Mouse (Mus musculus) ovary, adult 18-20 months (tissue): ENCODE data around the gene Gm48552.

Experiments used
- DNase-seq: peaks from one replicate; pipeline ENCODE4 v3.0.0; 2022; ENCODE audit warnings: low spot score, mixed read lengths

The Gm48552 gene

DNA sequence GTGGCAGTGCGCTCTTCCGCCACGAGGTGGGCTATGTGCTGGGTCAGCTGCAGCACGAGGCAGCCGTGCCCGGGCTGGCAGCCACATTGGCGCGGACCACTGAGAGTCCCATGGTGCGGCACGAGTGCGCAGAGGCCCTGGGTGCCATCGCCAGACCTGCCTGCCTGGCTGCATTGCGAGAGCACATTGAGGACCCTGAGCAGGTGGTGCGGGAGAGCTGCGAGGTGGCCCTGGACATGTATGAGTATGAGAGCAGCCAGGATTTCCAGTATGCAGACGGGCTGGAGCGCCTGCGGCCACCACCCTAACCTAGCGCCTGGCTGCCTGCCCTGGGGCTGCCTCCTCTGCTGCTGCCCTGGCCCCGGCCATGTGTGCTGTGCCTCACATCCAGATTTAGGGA, 1.1 kb upstream of the Gm48552 start:
- no peak for DNase-seq

DNA sequence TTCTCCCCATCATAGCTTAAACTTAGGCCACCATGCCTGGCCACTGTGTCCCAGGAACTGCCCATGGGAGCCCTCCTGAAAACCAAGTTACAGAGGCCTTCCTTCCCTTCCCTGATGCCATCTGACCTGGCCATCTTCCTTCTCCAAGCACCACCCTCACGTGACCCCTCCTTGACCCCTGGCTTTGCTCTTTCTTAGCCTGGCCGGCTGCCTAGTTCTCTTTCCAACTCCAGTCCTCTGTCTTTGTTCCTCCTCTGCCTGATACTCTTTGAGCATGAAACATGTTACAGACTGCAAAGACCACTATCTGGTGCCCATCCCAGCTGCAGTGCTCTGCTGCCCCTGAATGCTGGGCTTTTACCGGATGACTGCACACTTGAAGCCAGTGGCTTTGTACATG, 568 bp downstream of the Gm48552 start:
- DNase-seq, result peak; percentile 69

DNA sequence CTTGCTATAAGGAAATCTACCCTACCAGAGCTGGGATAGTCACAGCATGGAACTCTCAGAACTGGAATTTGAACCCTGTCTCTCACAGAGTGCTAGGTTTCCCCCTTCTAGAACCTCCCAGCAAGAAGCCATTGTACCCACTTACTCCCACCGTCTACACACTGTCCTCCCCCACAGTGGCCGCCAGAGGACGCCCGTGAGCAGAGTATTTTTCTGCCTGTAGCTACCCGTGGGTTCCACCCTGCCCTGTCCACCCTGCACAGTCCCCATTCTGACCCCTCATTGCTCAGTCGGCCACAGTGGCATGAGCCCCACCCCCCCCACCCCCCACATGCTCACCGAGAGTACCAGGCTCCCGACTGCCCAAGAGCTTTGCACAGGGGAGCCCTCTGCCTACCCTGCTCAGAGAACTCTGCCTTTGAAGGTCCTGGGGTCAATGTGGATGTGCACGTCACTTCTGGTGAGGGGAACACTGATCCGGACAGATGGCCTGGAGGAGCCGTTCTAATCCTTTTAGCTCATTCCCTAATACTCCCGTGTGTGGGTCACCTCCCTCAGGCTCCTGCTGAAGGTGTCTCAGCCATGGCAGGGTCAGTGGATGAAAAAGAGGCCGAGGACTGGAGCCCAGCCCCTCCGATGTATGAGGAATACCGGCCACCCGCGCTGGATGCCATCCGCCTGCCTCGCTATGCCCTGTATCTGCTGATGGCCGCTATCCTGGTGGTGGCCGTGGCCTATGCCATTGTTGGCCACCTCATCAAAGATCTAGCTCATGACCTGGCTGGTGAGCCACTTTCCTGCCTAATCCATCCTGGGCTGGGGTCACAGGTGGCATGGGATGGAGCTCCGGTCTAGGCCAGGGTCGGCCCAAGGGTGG, 1.2 kb downstream of the Gm48552 start:
- no peak for DNase-seq

DNA sequence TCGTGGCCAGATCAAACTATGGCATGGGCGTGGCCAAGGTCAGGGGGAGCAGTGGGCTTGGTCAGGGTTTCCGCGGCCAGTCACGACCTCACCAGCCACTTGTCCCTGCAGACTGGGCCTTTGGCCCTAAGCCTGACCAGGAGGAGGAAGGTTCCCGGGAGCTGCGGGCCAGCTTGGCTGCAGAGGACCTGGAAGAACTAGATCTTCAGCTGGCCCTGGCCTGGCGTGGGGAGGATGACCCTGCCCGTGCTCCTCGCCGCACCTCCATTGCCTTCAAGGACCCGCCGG, 1.8 kb downstream of the Gm48552 start:
- DNase-seq, result no peak

DNA sequence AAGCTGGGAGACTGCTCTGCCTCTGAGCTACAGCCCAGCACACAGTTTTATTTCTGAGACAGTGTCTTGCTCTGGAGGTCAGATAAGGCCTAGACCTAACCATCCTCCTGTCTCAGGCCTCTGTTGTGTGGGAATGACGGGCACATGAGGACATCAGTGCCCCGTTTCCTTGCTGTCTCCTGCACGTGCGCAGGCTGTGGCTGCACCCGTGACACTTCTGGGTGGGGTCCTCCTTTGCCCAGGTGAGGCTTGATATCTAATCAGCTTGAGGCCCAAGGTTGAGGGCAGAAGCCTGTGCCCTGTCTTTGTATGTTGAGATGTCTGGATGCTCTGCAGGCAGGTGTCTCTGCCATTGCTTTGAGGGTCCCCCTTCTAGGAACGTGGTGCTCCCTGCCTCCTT, 3.5 kb downstream of the Gm48552 start:
- DNase-seq, result no peak

DNA sequence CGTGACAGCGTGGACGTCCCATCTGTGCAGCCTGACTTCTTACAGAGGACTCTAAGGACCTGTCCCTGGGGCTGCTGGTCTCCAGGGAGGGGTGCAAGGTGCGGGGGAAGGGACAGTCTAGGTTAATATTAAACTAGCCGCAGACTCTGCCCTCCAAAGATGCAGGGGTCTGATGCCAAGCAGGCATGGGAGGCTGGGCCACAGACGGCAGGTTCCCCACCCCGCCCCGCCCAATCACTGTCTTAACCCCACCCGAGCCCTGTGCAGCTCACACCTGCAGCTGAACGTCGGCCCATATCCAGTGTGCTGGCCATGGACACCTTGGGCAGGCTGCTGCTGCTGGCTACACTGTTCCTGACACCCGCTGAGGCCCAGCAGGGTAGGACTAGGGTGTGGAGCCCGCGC, 4.0 kb downstream of the Gm48552 start, which contains the start of gene Smim24:
Gene Smim24 (plus strand): TSS at position 271 of the 405 bp plus-strand sequence.
- no peak for DNase-seq

DNA sequence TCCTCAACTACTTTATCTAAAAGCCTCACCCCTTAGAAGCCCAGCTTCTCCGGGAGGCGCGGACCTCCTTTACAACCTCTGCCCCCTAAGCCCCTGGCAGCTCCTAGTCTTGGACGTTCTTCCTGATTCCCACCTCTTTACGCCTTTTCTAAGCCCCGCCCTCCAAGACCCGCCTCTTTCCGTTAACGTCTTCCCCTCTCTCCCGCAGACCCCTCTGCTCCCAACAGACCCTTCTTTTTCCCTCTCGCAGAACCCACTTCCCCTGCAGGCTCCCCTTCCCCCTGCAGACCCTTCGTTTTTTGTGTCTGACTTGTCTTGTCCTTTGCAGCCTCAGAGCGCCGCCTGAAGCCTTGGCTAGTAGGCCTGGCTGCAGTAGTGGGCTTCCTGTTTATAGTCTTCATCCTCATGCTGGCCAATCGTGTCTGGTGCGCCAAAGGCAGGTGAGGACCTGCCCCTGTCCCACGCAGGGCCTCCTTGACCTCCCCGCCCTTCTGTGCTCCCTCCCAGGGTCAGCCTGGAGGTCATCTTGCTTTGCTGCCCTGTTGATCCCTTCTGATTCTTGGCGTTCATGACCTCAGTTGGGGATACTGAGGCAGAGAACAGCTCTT, 4.8 kb downstream of the Gm48552 start:
- no peak for DNase-seq

DNA sequence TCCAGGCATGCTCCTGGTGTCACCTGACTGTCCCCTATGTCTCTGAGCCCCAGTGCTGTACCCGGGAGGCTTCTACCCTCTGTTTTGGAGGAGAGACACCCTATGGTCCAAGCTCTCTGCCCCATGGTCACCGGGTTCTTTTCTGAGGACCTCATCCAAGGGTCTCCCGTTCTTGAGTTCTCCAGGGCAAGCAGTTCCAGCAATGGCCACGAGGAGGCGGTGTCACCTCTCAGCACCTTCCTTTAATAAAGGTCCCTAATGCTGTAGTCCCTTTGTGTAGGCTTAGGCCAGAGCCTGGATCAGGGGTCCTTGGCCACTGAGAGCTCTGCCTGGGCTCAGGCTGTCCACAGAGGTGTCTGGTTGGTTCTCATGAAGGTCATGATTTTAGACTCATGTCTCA, 6.3 kb downstream of the Gm48552 start:
- DNase-seq, result no peak

DNA sequence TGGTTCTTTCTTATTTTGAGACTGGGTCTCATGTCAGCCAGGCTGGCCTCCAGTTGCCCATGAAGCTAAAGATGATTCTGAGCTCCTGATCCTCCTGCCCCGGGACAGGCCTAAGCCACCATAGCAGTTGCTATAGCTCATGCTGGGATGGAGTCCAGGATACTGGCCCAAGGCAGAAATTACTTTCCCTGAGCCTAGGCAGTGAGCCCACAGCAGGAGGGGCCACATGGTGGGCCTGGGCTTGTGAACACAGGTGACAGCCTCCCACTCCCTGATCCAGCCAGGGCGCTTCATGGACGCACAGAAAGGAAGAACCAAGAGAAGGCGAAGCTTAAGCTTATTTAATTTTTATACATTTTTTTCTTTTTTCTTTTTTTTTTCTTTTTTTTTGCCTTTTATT, 7.1 kb downstream of the Gm48552 start:
- DNase-seq, result no peak

DNA sequence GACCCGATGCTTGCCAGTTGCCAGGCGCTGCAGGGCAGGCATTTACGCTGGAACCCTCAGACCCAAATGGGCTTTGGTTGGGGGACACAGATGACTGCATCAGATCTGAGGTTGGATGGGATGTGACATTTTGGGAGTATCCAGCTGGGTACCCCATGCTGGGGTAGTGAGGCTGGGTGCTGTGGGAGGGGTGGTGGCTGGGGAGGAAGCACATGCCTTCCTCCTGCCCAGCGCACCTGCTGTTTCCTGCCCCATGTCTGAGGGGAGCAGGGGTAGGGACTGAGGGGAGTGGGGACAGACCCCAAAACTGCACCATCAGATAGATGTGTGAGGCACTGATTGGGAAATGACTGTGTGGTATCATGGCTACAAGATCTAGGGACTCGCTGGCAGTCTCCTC, 7.9 kb downstream of the Gm48552 start:
- no peak for DNase-seq

DNA sequence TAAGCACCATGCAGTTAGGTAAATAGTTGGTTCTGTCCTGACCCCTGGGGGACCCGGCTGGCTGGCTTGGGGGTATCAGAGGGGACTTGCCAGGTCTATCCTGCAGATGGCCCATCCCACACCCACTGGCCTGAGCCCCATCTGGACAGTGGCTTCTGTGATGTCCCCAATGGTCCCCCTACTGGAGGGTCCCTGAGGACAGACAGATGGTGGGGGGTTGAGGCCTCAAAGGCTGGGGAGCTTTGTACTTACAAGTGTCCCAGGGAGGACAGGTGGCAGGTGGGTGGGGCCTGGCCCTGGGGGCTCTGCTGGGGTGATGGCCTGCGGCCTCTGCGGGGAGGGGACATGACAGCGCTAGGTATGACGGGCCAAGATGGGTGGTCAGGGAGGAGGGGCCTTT, 10.5 kb downstream of the Gm48552 start:
- DNase-seq, result no peak

DNA sequence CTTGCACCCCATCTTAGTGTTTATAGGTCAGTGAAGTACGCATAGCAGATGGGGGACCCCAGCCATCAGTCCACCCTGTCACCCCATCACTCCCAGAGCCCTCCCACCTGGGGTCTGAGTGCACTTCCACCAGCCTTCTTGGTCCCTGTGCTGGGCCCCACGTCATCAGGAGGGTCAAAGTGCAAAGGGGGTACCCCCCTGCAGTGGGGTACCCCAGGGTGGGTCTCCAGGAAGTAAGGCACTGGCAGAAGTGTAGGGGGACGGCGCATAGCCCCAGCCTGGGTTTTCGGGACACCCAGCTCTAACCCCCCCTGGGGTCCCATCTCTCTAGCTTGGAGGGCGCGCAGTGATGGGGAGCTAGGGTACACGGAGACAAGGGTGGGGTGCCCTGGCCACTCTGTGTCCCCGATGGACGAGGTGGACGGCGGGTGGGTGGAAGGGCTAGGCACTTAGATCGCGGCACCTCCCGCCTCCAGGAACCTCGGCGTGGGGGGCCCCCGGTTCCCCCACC, 11.0 kb downstream of the Gm48552 start:
- DNase-seq, result no peak

DNA sequence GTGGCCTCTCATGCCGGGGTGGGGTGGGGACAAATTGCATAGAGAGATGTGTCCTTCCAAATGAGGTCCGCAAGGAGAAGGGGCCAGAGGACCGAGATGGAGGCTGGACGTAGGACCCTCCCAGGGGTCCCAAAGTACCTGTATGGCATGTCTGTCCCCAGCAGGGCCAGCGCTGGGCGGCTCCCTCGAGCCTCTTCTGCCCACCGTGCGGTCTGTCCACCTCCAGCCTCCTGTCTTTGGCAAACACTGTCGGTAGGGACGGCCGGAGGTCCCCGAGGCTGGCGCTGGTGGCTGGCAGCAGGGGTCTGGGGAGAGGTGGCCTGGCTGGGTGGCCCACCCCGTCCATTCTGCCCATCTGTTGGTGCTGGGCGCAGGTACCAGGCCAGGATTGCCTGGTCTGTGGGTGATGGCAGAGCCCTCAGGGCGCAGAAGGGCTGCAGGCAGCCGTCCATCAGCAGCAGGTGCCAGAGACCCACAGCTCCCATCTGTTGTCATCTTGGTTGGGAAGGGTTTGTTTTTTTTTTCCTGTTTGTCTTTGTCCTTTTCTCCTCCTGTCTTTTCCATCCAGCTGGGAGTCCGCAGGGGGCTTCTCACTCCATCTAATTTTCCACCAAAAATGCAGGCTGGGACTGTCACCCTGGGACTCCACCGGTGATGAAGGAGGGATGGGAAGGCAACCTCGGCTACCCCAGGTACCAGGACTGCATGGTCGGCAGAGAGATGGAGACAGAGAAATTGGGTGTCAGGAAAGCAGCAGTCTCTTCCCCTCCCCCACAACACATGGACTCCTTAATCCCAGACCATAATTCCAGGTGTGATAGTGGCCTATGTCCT, 11.8 kb downstream of the Gm48552 start:
- DNase-seq, result no peak

DNA sequence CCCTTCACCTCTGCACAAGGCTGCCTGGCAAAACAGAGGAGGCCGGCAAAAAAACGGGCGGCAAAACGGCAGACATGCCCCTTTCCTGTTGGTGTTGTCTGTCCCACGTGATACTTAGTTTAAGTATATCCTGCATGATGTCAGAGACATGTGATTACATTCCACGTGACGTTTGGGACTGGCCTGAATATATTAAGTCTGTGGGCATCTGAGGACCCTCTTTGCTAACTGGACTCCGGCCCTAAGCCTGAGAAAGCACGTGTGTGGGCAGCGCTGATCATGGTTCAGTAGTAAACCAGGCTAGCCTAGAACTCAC, 12.4 kb downstream of the Gm48552 start:
- DNase-seq, result no peak

DNA sequence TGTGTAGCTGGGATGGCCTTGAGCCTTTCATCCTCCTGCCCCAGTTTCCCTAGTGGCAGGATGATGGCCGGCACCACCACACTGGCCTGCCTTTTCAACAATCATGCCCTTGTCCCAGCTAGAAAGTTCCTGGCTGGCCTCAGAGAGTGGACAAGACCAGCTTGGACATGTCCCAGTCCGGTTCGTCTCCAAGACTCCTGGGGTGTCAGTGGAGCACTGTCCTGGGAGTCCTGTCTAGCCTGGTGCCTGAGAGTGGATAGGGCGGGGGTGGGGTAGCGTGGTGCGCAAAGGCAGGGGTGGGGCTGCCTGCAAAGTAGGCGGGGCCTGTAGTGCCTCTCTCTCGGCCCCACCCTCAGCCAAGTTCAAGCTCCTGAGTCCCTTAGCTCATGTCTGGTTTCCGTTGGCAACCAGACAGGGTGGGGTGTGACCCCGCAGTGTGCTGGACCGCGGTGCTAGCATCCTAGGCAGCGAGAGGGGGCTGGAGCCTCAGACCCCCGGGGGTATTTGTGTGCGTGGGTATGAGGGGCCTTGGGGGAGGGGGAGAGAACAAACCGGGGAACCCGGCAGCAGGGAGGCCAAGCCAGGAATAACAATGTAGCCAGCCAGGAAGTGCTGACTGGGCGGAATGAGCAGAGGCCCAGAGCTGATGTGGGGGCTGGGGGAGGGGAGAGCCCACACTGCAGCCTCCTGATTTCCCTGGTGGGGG, 12.9 kb downstream of the Gm48552 start:
- no peak for DNase-seq

DNA sequence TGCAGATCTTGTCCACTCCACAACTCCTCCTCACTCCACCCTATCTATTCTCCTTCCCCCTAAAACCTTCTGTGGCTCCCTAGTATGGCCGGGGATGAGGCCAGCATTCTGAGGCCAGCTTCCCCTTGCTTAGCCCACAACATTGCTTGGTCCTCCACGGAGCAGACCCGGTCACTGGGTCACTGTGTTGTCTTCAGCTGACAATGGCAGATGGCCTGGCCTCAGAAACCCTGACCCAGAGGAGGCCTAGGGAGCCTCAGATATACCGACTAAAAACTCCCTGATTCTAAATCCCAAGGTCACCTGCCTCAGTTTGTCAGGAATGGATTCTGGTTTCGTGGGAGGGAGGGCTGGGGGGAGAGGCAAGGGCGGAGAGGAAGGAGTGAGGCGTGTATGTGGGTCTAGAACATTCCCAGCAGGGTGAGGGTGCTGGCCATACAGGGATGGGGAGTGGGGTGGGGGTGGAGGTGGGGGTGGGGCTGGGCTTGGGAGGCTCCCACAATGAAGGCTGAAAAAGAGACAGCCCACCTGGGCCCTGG, 13.5 kb downstream of the Gm48552 start:
- DNase-seq, result no peak

DNA sequence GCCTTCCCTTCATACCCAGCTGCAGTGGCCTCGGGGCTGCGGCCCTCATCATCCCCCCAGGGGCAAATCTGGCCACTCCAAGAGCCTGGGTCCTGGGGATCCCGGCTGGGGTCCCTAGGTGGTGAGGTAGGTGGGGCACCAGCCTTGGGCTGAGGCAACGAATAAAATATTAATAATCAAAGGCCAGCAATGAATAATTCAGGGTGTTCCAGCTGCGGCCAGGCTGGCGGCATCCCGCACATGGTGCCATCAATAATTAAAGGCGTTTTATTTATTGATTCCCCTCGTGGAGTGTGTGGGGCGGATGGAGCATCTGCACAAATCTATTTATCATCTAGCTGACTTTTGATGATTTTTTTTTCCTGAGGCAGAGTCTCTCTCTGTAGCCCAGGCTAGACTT, 14.7 kb downstream of the Gm48552 start:
- DNase-seq, result no peak

DNA sequence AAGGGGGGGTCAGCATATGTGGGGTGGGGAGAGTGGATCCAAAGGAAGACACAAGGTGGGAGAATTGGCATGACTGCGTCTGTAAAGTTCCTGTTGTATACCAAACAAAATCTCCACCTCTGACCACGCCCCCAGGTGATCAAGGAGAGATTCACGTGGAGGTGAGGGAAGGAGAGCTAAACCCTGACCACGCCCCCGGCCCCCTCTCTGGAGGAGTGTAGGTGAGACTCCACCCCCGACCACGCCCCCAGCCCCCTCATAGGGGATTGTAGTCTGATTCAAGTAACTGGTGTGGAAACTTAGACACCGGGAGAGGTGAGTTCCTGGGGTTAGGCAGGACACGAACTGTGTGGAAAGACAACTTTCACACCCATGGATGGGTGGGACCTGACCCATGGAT, 15.3 kb downstream of the Gm48552 start:
- DNase-seq, result no peak

DNA sequence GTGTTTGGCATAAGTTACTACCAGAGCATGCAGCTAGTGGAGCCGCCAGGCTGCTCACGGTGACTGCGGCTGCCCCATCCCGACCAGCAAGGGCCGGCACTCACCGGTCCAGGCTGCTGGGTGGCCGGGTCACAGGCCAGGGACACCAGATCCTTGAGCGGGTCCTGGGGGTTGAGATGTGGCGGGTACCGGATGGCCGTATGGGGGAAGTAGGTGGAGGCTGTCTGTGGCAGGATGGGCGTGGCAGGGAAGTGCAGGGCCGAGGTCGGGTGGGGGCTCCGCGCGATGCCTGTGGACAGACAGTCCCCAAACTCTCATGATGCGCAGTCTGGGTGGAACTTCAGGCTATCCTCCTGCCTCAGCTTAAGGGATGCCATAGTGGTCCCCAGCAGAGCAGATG, 15.9 kb downstream of the Gm48552 start:
- no peak for DNase-seq

DNA sequence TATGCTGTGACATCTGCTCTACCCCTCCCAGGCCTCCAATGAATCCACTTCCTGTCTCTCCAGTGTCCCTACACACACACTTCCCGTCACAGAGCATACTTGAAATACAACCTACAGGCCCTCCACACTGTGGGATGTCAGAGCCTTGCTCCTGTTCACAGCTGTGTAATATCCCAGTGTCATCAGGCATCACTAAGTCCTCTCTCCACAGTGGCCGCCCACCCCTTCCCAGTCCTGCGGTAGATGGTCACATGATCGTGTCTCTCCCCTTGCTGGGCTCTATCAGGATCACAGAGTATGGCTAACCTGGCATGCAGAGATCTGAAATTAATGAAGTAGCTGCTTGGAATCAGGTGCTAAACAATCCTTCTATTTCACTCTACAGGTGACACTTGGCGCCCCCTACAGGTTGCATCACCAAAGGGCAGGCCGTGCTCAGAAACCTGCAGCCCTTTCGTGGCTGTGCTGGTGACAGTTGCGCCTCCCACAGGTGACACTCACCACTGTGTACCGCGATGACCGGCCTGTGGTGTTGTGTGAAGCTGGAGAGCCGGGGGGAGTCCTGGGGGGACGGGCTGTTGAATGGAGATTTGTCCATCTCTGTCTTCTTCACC, 16.9 kb downstream of the Gm48552 start:
- DNase-seq, result no peak
